Mouse (Mus musculus) liver, embryonic 14 days (tissue): ENCODE results near the gene Katnbl1. TPM values are rescaled to one million over a fixed set of nuclear protein-coding genes. Genes with fewer than 3 reads are reported as not detected.

Experiments used
- polyA plus RNA-seq: library from polyadenylated mRNA; depleted of rRNA; stranded (reverse); fragments of >200 nt; gene quantifications from 2 replicates; pipeline ENCODE4 v1.2.3, GENCODE M21; 2012; rRNA removed

Katnbl1 gene
- 7.2 and 8.5 TPM in 2 replicates for polyA plus RNA-seq

DNA sequence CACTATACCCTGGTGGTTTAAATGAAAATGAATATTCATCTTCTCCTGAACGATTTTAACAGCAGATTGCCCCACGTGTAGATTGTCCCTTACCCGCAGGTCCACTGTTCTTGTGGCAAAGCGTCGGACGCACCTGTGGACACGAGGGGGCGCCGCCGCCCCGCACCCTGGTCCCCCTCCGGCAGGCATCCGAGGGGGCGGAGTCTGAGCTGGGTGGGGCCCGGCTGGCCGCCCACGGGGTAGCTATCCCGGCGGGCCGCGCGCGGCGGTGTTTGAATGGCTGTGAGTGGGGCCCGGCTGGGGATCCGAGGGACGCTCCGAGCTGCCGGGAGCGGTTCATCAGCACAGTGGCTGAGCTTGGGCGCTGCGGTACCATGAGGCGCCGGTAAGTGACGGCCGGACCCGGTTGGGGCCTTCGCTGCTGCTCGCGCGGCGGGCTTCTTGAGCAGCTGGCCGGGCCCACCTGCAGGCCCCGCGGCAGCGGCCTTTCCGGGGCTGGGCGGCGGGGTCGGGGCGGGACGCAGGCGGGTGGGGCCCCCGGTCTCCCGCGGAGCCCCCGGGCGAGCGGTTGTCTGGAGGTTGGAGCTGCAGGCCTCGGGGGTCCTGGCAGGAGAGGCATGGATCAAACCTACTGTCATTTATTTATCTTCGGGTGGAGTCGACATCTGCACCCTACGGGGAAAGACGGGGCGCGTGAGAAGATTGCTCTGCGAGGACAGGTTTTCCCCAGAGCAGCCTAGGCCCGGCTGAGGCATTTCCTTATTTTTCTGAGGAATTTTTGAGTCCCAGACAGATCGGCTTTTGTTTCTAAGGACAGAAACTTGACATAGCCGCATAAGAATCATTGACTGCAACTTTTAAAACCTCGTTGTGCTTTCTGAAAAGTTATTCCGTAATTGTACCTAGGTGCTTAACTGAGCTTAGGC is at the start of gene Katnbl1:
Katnbl1 (plus strand) TSS at position 239 of the 926 bp plus-strand sequence.

DNA sequence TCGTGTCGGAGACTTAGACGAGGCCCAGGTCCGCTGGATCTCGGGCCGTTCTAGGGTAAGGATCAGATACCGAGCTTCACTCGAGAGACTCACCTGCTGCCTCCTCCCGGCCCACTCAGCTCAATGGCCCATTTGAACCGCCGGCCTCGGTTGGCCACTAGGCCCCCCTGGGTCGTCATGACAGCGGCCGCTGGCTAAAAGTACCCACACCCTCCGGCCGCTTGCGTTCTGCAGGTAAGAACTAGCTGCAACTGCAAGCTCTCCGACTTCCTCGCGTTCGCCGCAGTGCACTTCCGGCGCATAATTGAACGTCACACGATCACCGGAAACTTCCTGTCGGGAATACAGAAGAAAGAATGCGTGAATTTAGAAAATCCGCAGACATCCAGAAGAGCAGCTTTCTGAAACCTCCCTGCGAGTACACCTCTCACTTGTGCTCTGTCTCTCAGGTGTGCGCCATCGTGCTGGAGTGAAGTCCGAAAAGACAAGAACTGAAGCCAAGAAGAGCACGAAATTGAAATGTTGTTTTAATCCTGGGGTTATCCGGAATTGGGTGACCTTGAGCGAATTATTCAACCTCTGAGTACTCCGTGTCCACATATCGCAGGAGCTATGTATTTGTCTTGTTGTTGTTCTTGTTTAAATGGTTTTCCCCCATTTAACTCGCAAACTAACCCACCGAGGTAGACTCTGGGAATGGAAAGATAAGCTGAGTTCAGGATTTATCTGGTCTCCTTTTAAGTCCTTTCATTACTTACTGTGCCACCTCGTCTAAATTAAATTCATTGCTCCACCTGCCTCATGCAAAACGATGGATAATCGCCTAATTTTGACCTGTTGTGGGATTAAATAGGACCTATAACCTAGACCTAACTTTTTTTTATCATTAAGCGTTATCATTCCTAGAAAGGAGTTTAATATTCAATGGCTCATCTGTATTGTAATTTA is 11.0 kb upstream of the Katnbl1 start, which contains the start of gene Emc4:
Emc4 (minus strand) TSS at position 302 of the 948 bp plus-strand sequence.

DNA sequence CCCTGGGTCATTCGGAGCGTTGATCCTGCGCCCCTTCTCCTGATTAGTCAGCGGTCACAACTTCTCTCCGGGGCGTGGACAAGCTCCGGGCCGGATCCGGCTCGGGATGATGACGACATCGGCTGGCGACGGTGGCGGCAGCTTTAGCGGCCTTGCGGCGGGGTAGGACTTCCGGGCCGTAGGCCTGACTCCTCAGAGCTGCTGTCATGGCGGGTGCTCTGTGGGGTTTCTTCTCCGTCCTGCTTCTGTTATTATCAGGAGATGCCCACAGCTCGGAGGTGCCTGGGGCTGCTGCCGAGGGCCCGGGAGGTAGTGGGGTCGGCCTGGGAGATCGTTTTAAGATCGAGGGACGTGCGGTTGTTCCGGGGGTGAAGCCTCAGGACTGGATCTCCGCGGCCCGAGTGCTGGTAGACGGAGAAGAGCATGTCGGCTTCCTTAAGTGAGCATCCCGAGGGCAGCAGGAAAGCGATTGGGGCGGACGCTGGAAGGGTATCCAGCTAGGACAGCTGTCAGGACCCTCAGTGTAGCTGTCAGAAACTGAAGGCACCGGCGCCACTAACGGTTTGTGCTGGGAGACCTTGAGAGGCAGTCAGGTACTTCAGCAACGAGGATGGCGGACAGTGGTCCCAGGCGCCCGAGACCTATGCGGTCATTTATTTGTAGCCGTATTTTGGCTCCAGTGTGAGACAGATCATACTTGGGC is 76.0 kb downstream of the Katnbl1 start, which contains the start of gene Emc7:
Emc7 (plus strand) TSS at position 136 of the 703 bp plus-strand sequence.

Other genes starting within 250 kb of the Katnbl1 start
- gene Olfr1316, start 244.2 kb upstream of the Katnbl1 start, polyA plus RNA-seq: not detected in 2 replicates
- gene Olfr1317, start 238.9 kb upstream of the Katnbl1 start, polyA plus RNA-seq: not detected in 2 replicates
- gene Olfr1318, start 225.0 kb upstream of the Katnbl1 start, polyA plus RNA-seq: not detected in 2 replicates
- gene Lpcat4, start 139.7 kb upstream of the Katnbl1 start, polyA plus RNA-seq: 2.4 and 3.2 TPM in 2 replicates
- gene Nutm1, start 119.9 kb upstream of the Katnbl1 start, polyA plus RNA-seq: not detected in 2 replicates
- 80.4 and 90.1 TPM in 2 replicates for gene Nop10, start 117.3 kb upstream of the Katnbl1 start, polyA plus RNA-seq
- 9.9 and 10.4 TPM in 2 replicates for gene Slc12a6, start 113.4 kb upstream of the Katnbl1 start, polyA plus RNA-seq
- gene Gm21985, start 112.9 kb upstream of the Katnbl1 start, polyA plus RNA-seq: 0.01 TPM in 1 of 2 replicates, not detected in the other
- gene Emc4, start 11.2 kb upstream of the Katnbl1 start, polyA plus RNA-seq: 25.5 and 28.4 TPM in 2 replicates
- gene Emc7, start 75.8 kb downstream of the Katnbl1 start, polyA plus RNA-seq: 5.9 and 6.6 TPM in 2 replicates
- not detected in 2 replicates for gene Chrm5, start 101.6 kb downstream of the Katnbl1 start, polyA plus RNA-seq
- 8.8 and 9.6 TPM in 2 replicates for gene Aven, start 113.8 kb downstream of the Katnbl1 start, polyA plus RNA-seq